Mouse (Mus musculus): ENCODE measurements around the gene Unc5cl. TPM values are rescaled to one million over a fixed set of nuclear protein-coding genes. Genes with fewer than 3 reads are reported as not detected.

Gene Unc5cl
- total and polyA plus RNA-seq, 2 experiments = 0.43 TPM; not detected in 1

GRCm38 (mm10) chr17:48418174-48418573, 36.5 kb upstream of the Unc5cl start:
- Histone ChIP-seq H3K4me1 (ENCODE audit: control insufficient read depth, insufficient read depth, low read length) (peaks cover 6% of the 10 kb centered on the region), H3K36me3 (ENCODE audit: control insufficient read depth, insufficient read depth, low read length) (peaks cover 22% of the 10 kb centered on the region), H3K27me3 (ENCODE audit: control insufficient read depth, insufficient read depth, low read length) (no peaks in the 10 kb centered on the region), H3K79me2 (ENCODE audit: control insufficient read depth, insufficient read depth, low read length) (no peaks in the 10 kb centered on the region), H3K9ac (ENCODE audit: low read depth, low read length) (no peak overlapping the region), H3K27ac (replicated peaks; ENCODE audit: insufficient read depth, low read depth, low read length) (peak overlapping the region; percentile 23; the same call in 1 of the 2 replicates), H3K4me3 (ENCODE audit: insufficient read depth, low read depth, low read length) (peak overlapping the region; percentile 13; the same call in 1 of the 2 replicates)
- WGBS = 31% methylated on average over 7 of the region's 7 CpGs
- peak; percentile 38 for DNase-seq (ENCODE audit: extremely low read depth, low read depth, low spot score)
- TF ChIP-seq POLR2A (IDR thresholded peaks at IDR 0.05; ENCODE audit: extremely low read depth, insufficient read depth, low read length) (no peak), CTCF (IDR thresholded peaks at IDR 0.05; ENCODE audit: low read depth, low read length) (no peak)

GRCm38 (mm10) chr17:48418781-48419180, 35.9 kb upstream of the Unc5cl start:
- H3K27me3 ChIP-seq (ENCODE audit: control insufficient read depth, insufficient read depth, low read length) = no peaks in the 10 kb centered on the region
- H3K36me3 ChIP-seq (ENCODE audit: control insufficient read depth, insufficient read depth, low read length) = peaks cover 22% of the 10 kb centered on the region
- 0 out of 2 replicates have a peak overlapping the region, but pooled peaks have one; percentile 13 for H3K4me3 ChIP-seq (ENCODE audit: insufficient read depth, low read depth, low read length)
- no peak for TF ChIP-seq POLR2A (IDR thresholded peaks at IDR 0.05; ENCODE audit: extremely low read depth, insufficient read depth, low read length)
- no peak for DNase-seq (ENCODE audit: extremely low read depth, low read depth, low spot score)
- no peaks in the 10 kb centered on the region for H3K79me2 ChIP-seq (ENCODE audit: control insufficient read depth, insufficient read depth, low read length)
- H3K9ac ChIP-seq (ENCODE audit: low read depth, low read length) = no peak overlapping the region
- peaks cover 6% of the 10 kb centered on the region for H3K4me1 ChIP-seq (ENCODE audit: control insufficient read depth, insufficient read depth, low read length)
- WGBS = 86% methylated on average over 1 of the region's 1 CpGs
- H3K27ac ChIP-seq (replicated peaks; ENCODE audit: insufficient read depth, low read depth, low read length) = no peak overlapping the region; the same call in 1 of the 2 replicates

- H3K27me3 ChIP-seq (ENCODE audit: control insufficient read depth, insufficient read depth, low read length) = no peaks in the 10 kb centered on the region
- H3K36me3 ChIP-seq (ENCODE audit: control insufficient read depth, insufficient read depth, low read length) = peaks cover 22% of the 10 kb centered on the region
- WGBS = 75% methylated on average over 2 of the region's 2 CpGs
- H3K4me3 ChIP-seq (ENCODE audit: insufficient read depth, low read depth, low read length) = no peak overlapping the region
- no peak for TF ChIP-seq CTCF (IDR thresholded peaks at IDR 0.05; ENCODE audit: low read depth, low read length)
- TF ChIP-seq POLR2A (IDR thresholded peaks at IDR 0.05; ENCODE audit: extremely low read depth, insufficient read depth, low read length) = no peak
- H3K9ac ChIP-seq (ENCODE audit: low read depth, low read length) = no peak overlapping the region
- H3K79me2 ChIP-seq (ENCODE audit: control insufficient read depth, insufficient read depth, low read length) = no peaks in the 10 kb centered on the region
- no peak for DNase-seq (ENCODE audit: extremely low read depth, low read depth, low spot score)
- H3K27ac ChIP-seq (replicated peaks; ENCODE audit: insufficient read depth, low read depth, low read length) = no peak overlapping the region
- peaks cover 6% of the 10 kb centered on the region for H3K4me1 ChIP-seq (ENCODE audit: control insufficient read depth, insufficient read depth, low read length)
Measured at GRCm38 (mm10) chr17:48419571-48419970, 35.1 kb upstream of the Unc5cl start.

- WGBS = 95% methylated on average over 9 of the region's 9 CpGs
- Histone ChIP-seq H3K36me3 (ENCODE audit: control insufficient read depth, insufficient read depth, low read length) (no peaks in the 10 kb centered on the region), H3K27ac (replicated peaks; ENCODE audit: insufficient read depth, low read depth, low read length) (no peak overlapping the region), H3K9ac (ENCODE audit: low read depth, low read length) (no peak overlapping the region), H3K4me1 (ENCODE audit: control insufficient read depth, insufficient read depth, low read length) (no peaks in the 10 kb centered on the region), H3K27me3 (ENCODE audit: control insufficient read depth, insufficient read depth, low read length) (no peaks in the 10 kb centered on the region), H3K4me3 (ENCODE audit: insufficient read depth, low read depth, low read length) (no peak overlapping the region), H3K79me2 (ENCODE audit: control insufficient read depth, insufficient read depth, low read length) (no peaks in the 10 kb centered on the region)
- TF ChIP-seq POLR2A (IDR thresholded peaks at IDR 0.05; ENCODE audit: extremely low read depth, insufficient read depth, low read length) (no peak), CTCF (IDR thresholded peaks at IDR 0.05; ENCODE audit: low read depth, low read length) (no peak)
- DNase-seq (ENCODE audit: extremely low read depth, low read depth, low spot score) = no peak
Measured at GRCm38 (mm10) chr17:48424237-48424636, 30.5 kb upstream of the Unc5cl start.

- H3K4me1 ChIP-seq (ENCODE audit: control insufficient read depth, insufficient read depth, low read length) = no peaks in the 10 kb centered on the region
- H3K36me3 ChIP-seq (ENCODE audit: control insufficient read depth, insufficient read depth, low read length) = no peaks in the 10 kb centered on the region
- no peak overlapping the region for H3K9ac ChIP-seq (ENCODE audit: low read depth, low read length)
- H3K79me2 ChIP-seq (ENCODE audit: control insufficient read depth, insufficient read depth, low read length) = no peaks in the 10 kb centered on the region
- H3K27ac ChIP-seq (replicated peaks; ENCODE audit: insufficient read depth, low read depth, low read length) = no peak overlapping the region
- 51% methylated on average over 9 of the region's 9 CpGs for WGBS
- TF ChIP-seq CTCF (IDR thresholded peaks at IDR 0.05; ENCODE audit: low read depth, low read length) = no peak
- no peak for TF ChIP-seq POLR2A (IDR thresholded peaks at IDR 0.05; ENCODE audit: extremely low read depth, insufficient read depth, low read length)
- H3K27me3 ChIP-seq (ENCODE audit: control insufficient read depth, insufficient read depth, low read length) = no peaks in the 10 kb centered on the region
- no peak overlapping the region for H3K4me3 ChIP-seq (ENCODE audit: insufficient read depth, low read depth, low read length)
- DNase-seq (ENCODE audit: extremely low read depth, low read depth, low spot score) = no peak
Measured at GRCm38 (mm10) chr17:48425823-48426612, 28.7 kb upstream of the Unc5cl start.

Data from liver, adult 2 months (tissue).